Mouse (Mus musculus): ENCODE data around the gene Zbtb2. TPM values are rescaled to one million over a fixed set of nuclear protein-coding genes. Genes with fewer than 3 reads are reported as not detected.

Gene Zbtb2
- polyA plus RNA-seq, 1 experiment from 2014 or later = 3.9 TPM

DNA sequence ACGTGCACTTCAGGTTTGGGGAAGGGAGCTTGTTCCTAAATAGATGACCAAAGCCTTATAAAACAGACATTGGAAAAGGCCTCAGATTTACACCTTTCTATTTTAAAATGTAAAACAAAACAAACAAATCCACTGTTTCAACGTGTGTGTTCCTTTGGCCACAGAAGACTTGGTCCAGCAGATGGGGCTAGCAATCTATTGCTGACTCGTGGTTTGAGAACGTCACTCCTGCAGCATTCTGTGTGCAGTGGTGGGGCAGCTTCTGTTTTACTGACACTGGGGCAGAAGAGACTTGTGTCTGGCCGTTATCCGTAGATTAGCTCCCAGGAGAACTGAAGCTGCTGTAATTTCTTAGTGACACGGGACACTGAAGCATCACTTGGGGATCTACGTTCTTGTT, 37.3 kb upstream of the Zbtb2 start:
- H3K9ac ChIP-seq (ENCODE audit: low read depth, low read length) = no peak overlapping the region
- H3K27ac ChIP-seq (ENCODE audit: low read length) = no peak overlapping the region
- no peaks in the 10 kb centered on the region for H3K4me1 ChIP-seq (ENCODE audit: control insufficient read depth, low read depth, low read length)
- 70% methylated on average over 8 of the region's 8 CpGs for WGBS (ENCODE audit: insufficient replicate concordance)
- H3K27me3 ChIP-seq (ENCODE audit: control insufficient read depth, insufficient read depth, low read depth, low read length) = no peaks in the 10 kb centered on the region
- ATAC-seq (ENCODE audit: low read depth) = no peak
- no peak overlapping the region for H3K4me3 ChIP-seq (ENCODE audit: low read depth, low read length)
- H3K36me3 ChIP-seq (ENCODE audit: control insufficient read depth, insufficient read depth) = no peaks in the 10 kb centered on the region; the same call in 1 of the 2 replicates
- H3K9me3 ChIP-seq (replicated peaks; ENCODE audit: control insufficient read depth, low read length) = no peaks in the 10 kb centered on the region
- H3K4me2 ChIP-seq (ENCODE audit: low read depth, low read length) = no peak overlapping the region

DNA sequence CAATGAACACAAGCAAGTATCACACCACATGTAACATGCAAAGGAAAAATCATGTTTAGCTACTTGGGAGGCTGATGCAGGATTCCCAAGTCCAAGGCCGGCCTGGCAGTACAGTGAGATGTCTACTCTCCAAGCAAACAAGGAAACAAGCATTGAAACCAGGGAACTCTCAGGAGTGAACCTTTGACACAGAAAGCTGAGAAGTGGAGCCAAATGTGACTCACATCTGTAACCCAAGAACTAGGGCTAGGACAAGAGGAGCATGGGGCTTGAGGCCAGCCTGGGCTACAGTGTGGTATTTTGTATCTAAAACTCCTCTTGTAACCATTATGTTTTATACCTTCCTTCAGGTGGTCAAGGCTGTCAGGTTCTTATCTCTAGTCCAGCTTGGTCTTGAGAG, 19.3 kb upstream of the Zbtb2 start:
- Histone ChIP-seq H3K27ac (ENCODE audit: low read length) (no peak overlapping the region), H3K27me3 (ENCODE audit: control insufficient read depth, insufficient read depth, low read depth, low read length) (no peaks in the 10 kb centered on the region), H3K9ac (ENCODE audit: low read depth, low read length) (no peak overlapping the region), H3K4me3 (ENCODE audit: low read depth, low read length) (no peak overlapping the region), H3K4me2 (ENCODE audit: low read depth, low read length) (no peak overlapping the region), H3K4me1 (ENCODE audit: control insufficient read depth, low read depth, low read length) (peaks cover 6% of the 10 kb centered on the region), H3K9me3 (replicated peaks; ENCODE audit: control insufficient read depth, low read length) (no peaks in the 10 kb centered on the region), H3K36me3 (ENCODE audit: control insufficient read depth, insufficient read depth) (peaks cover 7% of the 10 kb centered on the region)
- 67% methylated on average over 1 of the region's 1 CpGs for WGBS (ENCODE audit: insufficient replicate concordance)
- no peak for ATAC-seq (ENCODE audit: low read depth)

DNA sequence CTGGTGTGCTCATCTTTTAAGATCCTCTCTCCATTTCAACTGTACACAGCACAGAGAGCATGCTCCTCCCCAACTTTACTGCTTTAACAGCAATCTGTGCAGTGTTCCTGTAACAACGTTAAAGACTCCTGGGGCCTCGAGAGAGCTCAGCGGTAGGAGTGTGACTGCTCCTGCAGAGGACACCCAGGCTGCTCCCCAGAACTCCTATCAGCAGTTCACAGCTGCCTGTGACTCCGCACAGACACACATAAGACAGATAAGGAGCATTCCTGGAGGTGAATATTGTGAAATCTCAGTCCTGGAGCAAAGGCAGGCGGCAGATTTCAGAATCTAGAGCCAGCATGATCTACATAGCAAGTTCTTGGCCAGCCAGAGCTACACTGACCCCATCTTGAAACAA, 17.6 kb upstream of the Zbtb2 start:
- no peak overlapping the region for H3K27ac ChIP-seq (ENCODE audit: low read length)
- H3K27me3 ChIP-seq (ENCODE audit: control insufficient read depth, insufficient read depth, low read depth, low read length) = no peaks in the 10 kb centered on the region
- peak; percentile 79 for ATAC-seq (ENCODE audit: low read depth)
- no peak overlapping the region for H3K9ac ChIP-seq (ENCODE audit: low read depth, low read length)
- WGBS (ENCODE audit: insufficient replicate concordance) = 24% methylated on average over 5 of the region's 5 CpGs
- no peak overlapping the region for H3K4me3 ChIP-seq (ENCODE audit: low read depth, low read length)
- H3K4me2 ChIP-seq (ENCODE audit: low read depth, low read length) = no peak overlapping the region
- no peaks in the 10 kb centered on the region for H3K9me3 ChIP-seq (replicated peaks; ENCODE audit: control insufficient read depth, low read length)
- peaks cover 6% of the 10 kb centered on the region for H3K4me1 ChIP-seq (ENCODE audit: control insufficient read depth, low read depth, low read length)
- peaks cover 7% of the 10 kb centered on the region for H3K36me3 ChIP-seq (ENCODE audit: control insufficient read depth, insufficient read depth)

DNA sequence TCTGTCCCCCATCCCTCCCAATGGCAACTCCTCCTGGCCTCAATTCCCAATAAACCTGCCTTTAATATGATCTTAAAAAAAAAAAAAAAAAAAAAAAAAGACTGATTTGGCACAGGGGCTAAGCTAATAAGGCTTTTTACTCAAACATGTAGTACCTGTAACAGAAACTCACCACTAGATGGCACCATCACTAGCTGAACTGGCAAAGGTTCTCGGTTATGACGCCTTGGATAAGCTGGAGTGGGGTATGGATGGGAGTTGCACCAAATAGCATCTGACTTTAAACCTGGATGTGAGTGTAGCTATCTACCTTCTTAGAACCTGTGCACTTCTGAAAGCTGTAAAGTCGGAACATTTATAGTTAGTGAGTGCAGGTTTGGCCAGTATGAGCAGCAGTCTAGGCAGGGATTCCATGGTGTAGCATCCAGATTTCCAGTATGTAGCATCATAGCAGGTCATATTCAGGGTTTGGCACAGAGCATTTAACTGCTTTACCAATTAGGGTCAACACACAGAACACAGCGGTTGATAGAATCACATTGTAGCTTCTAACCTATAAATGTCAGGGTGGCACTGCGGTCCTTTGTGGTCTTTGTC, 17.1 kb upstream of the Zbtb2 start:
- H3K36me3 ChIP-seq (ENCODE audit: control insufficient read depth, insufficient read depth) = peaks cover 7% of the 10 kb centered on the region
- no peak overlapping the region for H3K27ac ChIP-seq (ENCODE audit: low read length)
- ATAC-seq (ENCODE audit: low read depth) = no peak
- H3K4me1 ChIP-seq (ENCODE audit: control insufficient read depth, low read depth, low read length) = peaks cover 6% of the 10 kb centered on the region
- WGBS (ENCODE audit: insufficient replicate concordance) = 57% methylated on average over 5 of the region's 5 CpGs
- no peak overlapping the region for H3K4me3 ChIP-seq (ENCODE audit: low read depth, low read length)
- no peak overlapping the region for H3K4me2 ChIP-seq (ENCODE audit: low read depth, low read length)
- no peaks in the 10 kb centered on the region for H3K27me3 ChIP-seq (ENCODE audit: control insufficient read depth, insufficient read depth, low read depth, low read length)
- H3K9me3 ChIP-seq (replicated peaks; ENCODE audit: control insufficient read depth, low read length) = no peaks in the 10 kb centered on the region
- H3K9ac ChIP-seq (ENCODE audit: low read depth, low read length) = no peak overlapping the region

DNA sequence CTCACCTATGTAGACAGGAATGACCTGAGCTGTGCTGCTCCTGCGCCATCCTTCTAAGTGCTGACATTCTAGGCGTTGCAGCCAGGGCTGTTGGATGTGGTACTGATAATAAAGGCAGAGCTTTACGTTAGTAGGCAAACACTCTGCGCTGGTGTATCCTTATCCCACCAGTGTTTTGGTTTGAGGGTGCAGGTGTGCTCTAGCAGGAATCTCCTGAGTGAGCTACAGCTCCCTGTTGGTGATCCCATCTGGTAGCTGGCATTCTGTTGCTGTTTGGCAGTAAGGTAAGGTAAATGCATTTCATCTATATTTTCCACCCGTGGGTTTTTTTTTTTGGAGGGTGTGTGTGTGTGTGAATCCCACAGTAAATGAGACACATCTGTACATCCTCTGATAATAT, 10.2 kb upstream of the Zbtb2 start:
- ATAC-seq (ENCODE audit: low read depth) = no peak
- H3K4me1 ChIP-seq (ENCODE audit: control insufficient read depth, low read depth, low read length) = no peaks in the 10 kb centered on the region
- H3K9ac ChIP-seq (ENCODE audit: low read depth, low read length) = no peak overlapping the region
- H3K27ac ChIP-seq (ENCODE audit: low read length) = no peak overlapping the region
- no peak overlapping the region for H3K4me2 ChIP-seq (ENCODE audit: low read depth, low read length)
- no peaks in the 10 kb centered on the region for H3K27me3 ChIP-seq (ENCODE audit: control insufficient read depth, insufficient read depth, low read depth, low read length)
- H3K4me3 ChIP-seq (ENCODE audit: low read depth, low read length) = no peak overlapping the region
- H3K9me3 ChIP-seq (replicated peaks; ENCODE audit: control insufficient read depth, low read length) = no peaks in the 10 kb centered on the region
- H3K36me3 ChIP-seq (ENCODE audit: control insufficient read depth, insufficient read depth) = no peaks in the 10 kb centered on the region
- 73% methylated on average over 5 of the region's 5 CpGs for WGBS (ENCODE audit: insufficient replicate concordance)

DNA sequence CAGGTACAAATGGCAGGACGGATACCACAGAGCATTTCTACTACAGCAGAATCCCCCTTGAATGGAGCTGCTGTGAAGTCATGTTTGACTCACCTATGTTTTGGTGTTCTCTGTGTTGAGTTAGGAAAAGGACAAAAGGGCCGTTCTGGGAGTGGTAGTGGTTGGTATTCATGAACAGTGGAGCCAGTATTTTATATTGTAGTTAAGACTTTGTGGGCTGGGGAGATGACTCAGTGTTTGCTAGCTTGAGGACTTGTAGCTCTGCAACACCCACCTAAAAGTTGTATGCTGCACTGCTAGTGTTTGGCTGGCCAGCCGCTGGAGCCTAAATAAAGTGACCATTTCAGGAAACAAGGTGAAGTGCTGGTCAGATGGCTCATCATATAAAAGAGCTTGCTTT, 7.4 kb upstream of the Zbtb2 start:
- Histone ChIP-seq H3K36me3 (ENCODE audit: control insufficient read depth, insufficient read depth) (no peaks in the 10 kb centered on the region), H3K9ac (ENCODE audit: low read depth, low read length) (no peak overlapping the region), H3K4me1 (ENCODE audit: control insufficient read depth, low read depth, low read length) (peaks cover 13% of the 10 kb centered on the region), H3K9me3 (replicated peaks; ENCODE audit: control insufficient read depth, low read length) (no peaks in the 10 kb centered on the region), H3K4me2 (ENCODE audit: low read depth, low read length) (no peak overlapping the region), H3K4me3 (ENCODE audit: low read depth, low read length) (no peak overlapping the region), H3K27me3 (ENCODE audit: control insufficient read depth, insufficient read depth, low read depth, low read length) (no peaks in the 10 kb centered on the region), H3K27ac (ENCODE audit: low read length) (no peak overlapping the region)
- no peak for ATAC-seq (ENCODE audit: low read depth)
- WGBS (ENCODE audit: insufficient replicate concordance) = 87% methylated on average over 3 of the region's 3 CpGs

DNA sequence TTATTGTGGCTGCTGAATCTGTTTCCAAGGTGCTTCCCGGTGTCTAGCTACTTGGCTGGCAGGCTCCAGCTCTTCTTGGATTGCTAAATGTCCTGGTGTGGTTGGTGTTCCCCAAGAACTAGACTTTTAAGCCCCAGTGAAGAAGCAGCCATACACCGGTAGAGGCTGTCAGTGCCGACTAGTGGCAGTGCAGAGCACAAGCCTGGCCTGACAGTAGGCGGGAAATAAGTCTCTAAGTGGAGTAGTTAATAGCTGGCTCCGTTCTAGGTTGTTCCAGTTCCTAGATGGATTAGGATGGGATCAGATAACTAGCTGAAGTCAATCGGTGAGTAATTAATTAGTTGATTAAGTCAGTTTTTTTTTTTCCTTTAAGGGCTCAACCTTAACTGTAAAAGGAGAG, 3.9 kb upstream of the Zbtb2 start:
- H3K4me1 ChIP-seq (ENCODE audit: control insufficient read depth, low read depth, low read length) = peaks cover 33% of the 10 kb centered on the region
- no peak overlapping the region for H3K27ac ChIP-seq (ENCODE audit: low read length)
- no peak overlapping the region for H3K9ac ChIP-seq (ENCODE audit: low read depth, low read length)
- H3K9me3 ChIP-seq (replicated peaks; ENCODE audit: control insufficient read depth, low read length) = no peaks in the 10 kb centered on the region
- H3K36me3 ChIP-seq (ENCODE audit: control insufficient read depth, insufficient read depth) = no peaks in the 10 kb centered on the region
- ATAC-seq (ENCODE audit: low read depth) = no peak
- H3K4me2 ChIP-seq (ENCODE audit: low read depth, low read length) = no peak overlapping the region
- 46% methylated on average over 6 of the region's 6 CpGs for WGBS (ENCODE audit: insufficient replicate concordance)
- no peak overlapping the region for H3K4me3 ChIP-seq (ENCODE audit: low read depth, low read length)
- H3K27me3 ChIP-seq (ENCODE audit: control insufficient read depth, insufficient read depth, low read depth, low read length) = no peaks in the 10 kb centered on the region

DNA sequence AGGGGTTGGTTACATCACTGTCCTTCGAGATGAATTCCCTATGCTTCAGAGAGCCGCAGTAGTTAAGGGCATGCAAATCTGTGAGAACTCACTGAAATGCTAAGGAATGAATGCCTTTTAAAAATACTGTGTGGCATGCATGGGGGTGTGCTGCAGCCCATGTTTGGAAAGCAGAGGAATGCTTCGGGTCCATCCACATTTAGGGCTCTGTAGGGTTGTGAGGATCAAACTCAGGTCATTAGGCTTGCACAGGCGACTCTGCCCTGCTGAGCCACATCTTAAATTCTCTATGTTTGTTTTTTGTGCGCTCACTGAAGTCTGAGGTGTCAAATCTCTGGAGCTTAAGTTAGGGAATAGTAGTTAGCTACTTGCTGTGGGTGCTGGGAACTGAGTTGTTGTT, 3.2 kb upstream of the Zbtb2 start:
- Histone ChIP-seq H3K9ac (ENCODE audit: low read depth, low read length) (no peak overlapping the region), H3K4me3 (ENCODE audit: low read depth, low read length) (no peak overlapping the region), H3K4me2 (ENCODE audit: low read depth, low read length) (no peak overlapping the region), H3K36me3 (ENCODE audit: control insufficient read depth, insufficient read depth) (no peaks in the 10 kb centered on the region), H3K9me3 (replicated peaks; ENCODE audit: control insufficient read depth, low read length) (no peaks in the 10 kb centered on the region), H3K27me3 (ENCODE audit: control insufficient read depth, insufficient read depth, low read depth, low read length) (no peaks in the 10 kb centered on the region), H3K4me1 (ENCODE audit: control insufficient read depth, low read depth, low read length) (peaks cover 35% of the 10 kb centered on the region), H3K27ac (ENCODE audit: low read length) (no peak overlapping the region)
- ATAC-seq (ENCODE audit: low read depth) = no peak
- WGBS (ENCODE audit: insufficient replicate concordance) = 71% methylated on average over 5 of the region's 5 CpGs

DNA sequence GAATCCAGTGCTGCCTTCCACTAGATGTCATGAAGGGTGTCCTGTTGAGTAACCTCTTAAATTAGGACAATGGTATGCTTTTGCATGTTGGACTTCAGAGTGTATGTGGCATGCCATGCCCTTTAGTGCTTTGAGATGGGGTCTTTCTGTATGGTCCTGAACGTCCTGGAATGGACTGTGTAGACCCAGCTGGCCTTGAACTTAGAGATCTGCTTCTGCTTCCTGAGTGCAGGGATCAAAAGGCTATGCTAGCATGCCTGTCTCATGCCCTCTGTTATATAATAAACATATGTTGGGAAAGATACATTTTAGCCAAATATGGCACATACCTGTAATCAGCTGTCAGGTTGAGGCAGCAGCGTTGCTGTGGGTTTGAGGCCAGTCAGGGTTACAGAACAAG, 2.6 kb upstream of the Zbtb2 start:
- Histone ChIP-seq H3K4me1 (ENCODE audit: control insufficient read depth, low read depth, low read length) (peaks cover 40% of the 10 kb centered on the region), H3K27ac (ENCODE audit: low read length) (no peak overlapping the region), H3K4me2 (ENCODE audit: low read depth, low read length) (no peak overlapping the region), H3K9me3 (replicated peaks; ENCODE audit: control insufficient read depth, low read length) (no peaks in the 10 kb centered on the region), H3K4me3 (ENCODE audit: low read depth, low read length) (no peak overlapping the region), H3K27me3 (ENCODE audit: control insufficient read depth, insufficient read depth, low read depth, low read length) (no peaks in the 10 kb centered on the region), H3K36me3 (ENCODE audit: control insufficient read depth, insufficient read depth) (no peaks in the 10 kb centered on the region), H3K9ac (ENCODE audit: low read depth, low read length) (no peak overlapping the region)
- WGBS (ENCODE audit: insufficient replicate concordance) = 48% methylated on average over 2 of the region's 2 CpGs
- no peak for ATAC-seq (ENCODE audit: low read depth)
